Mouse (Mus musculus) lung, postnatal 0 days (tissue): ENCODE data around the gene Flt1.

ENCODE experiments used
- CTCF ChIP-seq: IDR thresholded peaks from 2 replicates; pipeline ENCODE4 v1.5.1; 2016; ENCODE audit warnings: antibody characterized with exemption, mild to moderate bottlenecking
- EP300 ChIP-seq: IDR thresholded peaks from 2 replicates; pipeline ENCODE4 v1.6.1; 2016; ENCODE audit warnings: antibody characterized with exemption, mild to moderate bottlenecking, control low read depth

DNA sequence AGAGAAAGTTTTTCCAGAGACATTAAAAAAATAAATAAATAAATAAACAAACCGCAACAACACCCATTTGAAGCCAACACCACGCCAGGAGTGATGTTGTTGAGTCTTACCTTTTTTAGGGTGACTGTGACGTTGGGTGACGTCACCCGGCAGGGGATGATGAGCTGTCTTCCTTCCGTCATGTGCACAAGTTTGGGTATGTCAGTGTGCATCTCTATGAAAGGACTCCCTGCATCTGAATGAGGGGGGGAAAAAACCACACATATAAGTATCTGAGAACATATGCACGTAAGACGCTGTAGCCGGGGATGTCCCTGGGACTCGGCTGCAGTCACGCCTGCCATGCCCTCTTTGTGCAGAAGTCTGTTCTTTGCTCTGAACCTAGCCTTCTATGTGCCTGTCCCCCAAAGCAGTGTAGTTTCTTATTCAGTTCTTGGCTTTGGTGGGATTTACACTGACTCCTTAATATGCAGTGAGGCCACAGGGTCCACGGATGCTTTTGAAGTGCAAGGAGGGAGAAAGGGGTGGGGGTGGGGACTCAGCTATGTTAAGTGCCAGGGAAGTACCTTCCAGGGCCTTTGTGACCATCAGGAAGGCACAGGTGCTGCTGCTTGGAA is 42.0 kb downstream of the Flt1 start:
- no peak for TF ChIP-seq CTCF
- no peak for TF ChIP-seq EP300
